Mouse (Mus musculus): Measurements from ENCODE around the gene Hmgb1.

Hmgb1 gene

GRCm38 (mm10) chr5:149099009-149099408, 85.3 kb downstream of the Hmgb1 start:
- DNase-seq, result no peak

GRCm38 (mm10) chr5:149097841-149098240, 86.4 kb downstream of the Hmgb1 start:
- no peak for DNase-seq

DNA sequence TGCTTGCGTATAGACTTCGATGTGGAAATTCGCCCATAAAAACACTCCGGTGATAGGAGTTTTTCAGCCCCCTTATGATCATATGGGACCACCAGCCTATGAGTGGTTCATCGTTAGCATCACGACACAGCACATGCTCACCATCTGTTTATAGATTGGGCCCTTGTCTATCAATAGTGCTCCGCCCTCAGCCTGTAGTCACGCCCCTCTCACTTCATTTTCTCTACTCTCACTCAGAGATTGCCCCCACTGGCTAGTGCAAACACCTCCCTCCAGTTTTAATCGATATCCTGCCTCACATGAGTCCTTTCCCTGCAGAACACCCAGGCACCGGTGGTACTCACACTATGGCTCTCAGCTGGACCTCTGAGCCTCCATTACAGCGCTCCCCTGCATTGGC, 88.0 kb downstream of the Hmgb1 start:
- no peak for DNase-seq

- no peak for DNase-seq
These were observed 91.4 kb downstream of the Hmgb1 start for GRCm38 (mm10) chr5:149092926-149093325.

- DNase-seq, result no peak
These were observed 91.8 kb downstream of the Hmgb1 start for GRCm38 (mm10) chr5:149092526-149092925.

- DNase-seq, result no peak
These were observed 93.0 kb downstream of the Hmgb1 start for GRCm38 (mm10) chr5:149091256-149091655.

DNA sequence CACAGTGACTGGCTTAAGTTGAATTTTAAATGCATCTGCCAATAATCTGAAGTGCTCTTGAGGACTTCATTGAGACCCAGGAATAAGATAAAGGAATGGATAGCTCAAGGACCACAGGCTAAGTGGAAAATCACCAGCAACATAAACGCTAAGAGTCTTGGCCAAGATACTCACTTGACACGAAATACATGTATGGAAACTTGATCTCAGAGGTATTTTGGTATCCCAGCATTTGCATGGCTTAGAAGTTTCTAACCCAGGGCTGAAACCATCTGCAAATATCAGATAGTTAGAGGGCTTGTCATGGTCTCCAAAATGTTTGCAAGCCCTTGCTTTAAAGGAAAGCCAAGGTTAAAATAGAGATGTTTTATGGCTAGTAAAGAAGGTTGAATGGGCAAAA, 94.4 kb downstream of the Hmgb1 start:
- no peak for DNase-seq

GRCm38 (mm10) chr5:149089456-149089855, 94.8 kb downstream of the Hmgb1 start:
- DNase-seq, result no peak

DNA sequence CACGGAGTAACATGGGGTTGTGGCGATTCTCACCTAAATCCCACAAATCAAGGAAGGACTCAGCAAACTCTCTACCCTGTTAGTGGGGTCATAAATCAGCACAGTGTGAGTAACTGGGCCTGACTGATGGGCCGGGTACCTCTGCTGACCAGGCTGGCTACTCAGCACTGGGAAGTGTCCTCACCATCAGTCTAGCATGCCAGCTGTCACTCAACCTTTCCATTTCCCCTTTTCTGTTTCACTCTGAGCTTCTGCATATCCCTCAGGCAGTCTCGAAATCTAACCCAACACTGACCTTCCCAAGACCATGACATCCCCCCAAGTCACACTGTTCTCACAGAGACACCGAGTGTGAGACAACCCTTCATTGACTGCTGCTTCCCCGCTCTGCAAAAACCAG, 95.4 kb downstream of the Hmgb1 start:
- DNase-seq, result no peak

GRCm38 (mm10) chr5:149088149-149088548, 96.1 kb downstream of the Hmgb1 start:
- DNase-seq, result no peak

DNA sequence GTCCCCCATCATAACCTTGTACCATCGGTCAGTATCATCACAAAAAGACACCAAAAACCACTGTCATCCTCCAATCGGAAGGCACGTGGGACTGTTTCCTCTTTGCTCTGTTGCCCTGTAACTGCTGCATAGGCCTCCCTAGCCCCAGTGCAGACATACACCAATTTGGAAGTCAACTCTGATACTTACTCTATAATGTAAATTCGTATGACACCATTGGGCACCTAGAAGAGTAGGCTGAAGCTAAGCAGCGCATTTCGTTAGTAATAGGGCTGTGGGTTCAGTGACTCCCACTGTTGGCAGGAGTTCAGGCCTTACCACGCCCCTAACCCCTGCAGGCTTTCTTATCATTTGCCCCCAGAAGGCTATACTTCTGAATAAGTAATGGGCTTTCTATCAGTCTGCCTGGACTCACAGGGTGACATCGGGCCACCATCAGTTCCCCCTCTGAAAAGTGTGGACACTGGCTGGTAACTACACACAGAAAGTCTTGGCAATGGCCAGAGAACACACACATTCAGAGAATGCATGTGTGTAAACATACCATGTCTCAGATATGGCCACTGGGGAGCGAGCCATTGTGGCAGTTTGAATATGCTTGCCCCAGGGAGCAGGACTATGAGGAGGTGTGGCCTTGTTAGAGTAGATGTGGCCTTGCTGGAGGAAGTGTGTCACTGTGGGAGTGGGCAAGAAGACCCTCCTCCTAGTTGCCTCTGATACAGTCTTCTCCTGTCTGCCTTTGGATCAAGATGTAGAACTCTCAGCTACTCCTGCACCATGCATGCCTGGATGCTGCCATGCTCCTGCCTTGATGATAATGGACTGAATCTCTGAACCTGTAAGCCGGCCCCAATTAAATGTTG, 97.7 kb downstream of the Hmgb1 start:
- DNase-seq, result peak; percentile 74

GRCm38 (mm10) chr5:149080466-149080865, 103.8 kb downstream of the Hmgb1 start:
- DNase-seq, result no peak

GRCm38 (mm10) chr5:149079758-149080150, 104.5 kb downstream of the Hmgb1 start:
- no peak for DNase-seq

DNA sequence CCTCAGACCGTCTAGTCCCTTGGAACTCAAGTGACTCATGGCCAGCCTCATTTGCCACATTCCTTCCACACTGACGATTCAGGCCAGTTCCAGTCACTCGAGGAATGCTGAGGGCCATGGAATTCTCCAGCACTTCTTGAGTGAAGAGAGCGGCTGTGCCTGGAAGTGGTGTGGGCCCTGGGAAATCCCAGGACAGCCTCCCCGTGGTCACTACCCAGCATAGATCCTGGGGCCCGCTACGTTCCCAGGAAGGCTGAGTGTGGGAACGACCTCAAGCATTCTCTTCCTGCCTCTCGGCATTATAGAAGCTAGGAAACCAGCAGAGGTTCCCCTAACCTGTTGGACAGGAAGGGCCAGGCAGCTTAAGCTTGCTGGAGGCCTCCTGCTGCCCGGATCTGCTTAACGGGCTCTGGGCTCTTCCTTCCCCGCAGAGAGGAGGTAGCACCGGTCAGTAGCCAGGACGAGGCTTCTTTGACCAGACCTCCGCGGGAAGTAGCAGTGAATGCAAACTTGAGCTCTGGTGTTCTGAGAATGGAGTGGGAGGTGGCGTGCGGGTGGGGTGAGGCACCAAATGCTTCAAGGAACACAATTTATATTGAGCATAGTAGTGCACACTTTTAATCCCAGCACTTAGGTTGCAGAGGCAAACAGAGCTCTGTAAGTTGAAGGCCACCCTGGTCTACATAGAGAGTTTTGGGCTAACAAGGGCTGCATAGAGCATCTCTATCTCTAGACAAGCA, 105.1 kb downstream of the Hmgb1 start:
- no peak for DNase-seq

DNA sequence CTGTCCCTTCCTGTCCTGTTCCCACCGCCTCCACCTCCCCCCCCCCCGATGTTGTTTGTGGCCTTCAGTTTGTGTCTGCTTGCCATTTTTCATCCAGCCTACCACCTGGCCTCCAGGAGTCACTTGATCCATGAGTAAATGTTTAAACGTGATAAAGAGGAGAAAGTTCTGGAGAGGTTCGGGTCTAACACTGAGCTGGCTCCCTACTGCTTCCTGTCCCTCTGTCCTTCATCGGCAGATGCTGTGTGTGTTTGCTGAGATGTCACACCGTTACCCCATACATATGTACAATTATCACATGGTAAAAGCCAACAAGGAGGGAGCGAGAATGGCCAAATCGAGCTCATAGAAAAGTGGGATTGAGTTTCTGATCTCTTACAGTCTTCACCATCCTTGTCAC, 107.2 kb downstream of the Hmgb1 start:
- no peak for DNase-seq

- no peak for DNase-seq
These were observed 112.7 kb downstream of the Hmgb1 start for GRCm38 (mm10) chr5:149071546-149071945.

GRCm38 (mm10) chr5:149068745-149069144, 115.5 kb downstream of the Hmgb1 start:
- no peak for DNase-seq

DNA sequence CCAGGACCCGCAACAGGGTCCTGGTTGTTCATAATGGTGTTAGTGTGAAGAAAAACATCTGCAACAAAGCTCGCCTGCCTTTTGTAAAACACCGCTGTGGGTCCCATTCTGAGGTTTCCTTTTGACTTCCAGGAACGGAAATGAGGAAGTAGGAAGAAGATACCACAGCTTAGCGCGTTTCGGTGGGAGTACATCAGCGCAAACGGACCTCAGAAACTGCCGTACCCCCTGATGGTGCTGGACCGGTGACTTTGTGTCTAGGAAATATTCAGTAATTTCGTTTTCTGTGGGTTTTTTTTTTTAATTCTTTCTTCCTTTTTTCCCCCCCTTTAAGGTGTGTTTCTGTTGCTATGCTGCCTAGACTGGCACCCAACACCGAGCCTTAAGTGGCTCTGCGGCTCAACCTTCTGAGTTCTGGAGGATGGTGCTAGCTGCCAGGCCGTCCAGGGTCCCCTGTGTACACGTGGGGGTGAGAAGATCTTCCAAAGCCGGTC, 116.0 kb downstream of the Hmgb1 start:
- no peak for DNase-seq

- DNase-seq, result no peak
These were observed 116.8 kb downstream of the Hmgb1 start for GRCm38 (mm10) chr5:149067501-149067961.

GRCm38 (mm10) chr5:149062833-149063232, 121.5 kb downstream of the Hmgb1 start:
- no peak for DNase-seq

DNA sequence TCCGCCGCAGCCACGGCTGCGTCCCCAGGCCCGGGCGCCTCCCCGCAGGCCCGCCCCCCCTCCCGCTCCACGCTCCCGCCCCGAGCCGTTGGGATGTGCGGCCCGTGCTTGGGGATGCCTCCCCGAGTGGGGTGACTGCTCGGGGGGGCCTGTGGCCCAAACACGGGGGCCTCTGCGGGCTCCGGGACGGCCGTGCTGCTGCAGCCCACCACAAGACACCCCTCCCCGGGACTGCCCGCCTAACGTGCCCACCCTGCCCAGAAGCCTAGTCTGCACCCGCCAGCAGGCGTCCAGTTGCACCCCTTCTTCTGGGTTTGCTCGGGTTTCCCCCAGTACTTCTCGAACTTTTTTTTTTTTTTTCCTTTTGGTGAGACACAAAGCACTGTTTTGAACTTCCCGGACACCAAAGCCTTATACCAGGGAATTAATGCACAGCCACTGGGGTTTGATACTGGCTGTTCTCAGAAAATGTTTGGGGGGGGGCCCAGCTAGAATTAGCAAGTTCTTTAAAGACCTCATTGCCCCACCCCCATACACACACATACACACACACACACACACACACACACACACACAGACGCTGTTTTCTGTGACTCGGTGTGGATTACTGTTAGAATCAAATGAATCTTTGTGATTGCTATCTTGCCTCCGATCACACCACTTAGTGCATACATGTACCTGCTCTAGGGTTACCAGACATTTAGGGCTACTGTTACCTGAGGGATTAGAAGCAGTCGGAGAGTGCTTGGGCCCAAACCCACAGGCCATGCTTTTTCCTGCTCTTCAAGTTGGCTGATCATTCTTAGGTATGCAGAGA, 130.7 kb downstream of the Hmgb1 start:
- no peak for DNase-seq

DNA sequence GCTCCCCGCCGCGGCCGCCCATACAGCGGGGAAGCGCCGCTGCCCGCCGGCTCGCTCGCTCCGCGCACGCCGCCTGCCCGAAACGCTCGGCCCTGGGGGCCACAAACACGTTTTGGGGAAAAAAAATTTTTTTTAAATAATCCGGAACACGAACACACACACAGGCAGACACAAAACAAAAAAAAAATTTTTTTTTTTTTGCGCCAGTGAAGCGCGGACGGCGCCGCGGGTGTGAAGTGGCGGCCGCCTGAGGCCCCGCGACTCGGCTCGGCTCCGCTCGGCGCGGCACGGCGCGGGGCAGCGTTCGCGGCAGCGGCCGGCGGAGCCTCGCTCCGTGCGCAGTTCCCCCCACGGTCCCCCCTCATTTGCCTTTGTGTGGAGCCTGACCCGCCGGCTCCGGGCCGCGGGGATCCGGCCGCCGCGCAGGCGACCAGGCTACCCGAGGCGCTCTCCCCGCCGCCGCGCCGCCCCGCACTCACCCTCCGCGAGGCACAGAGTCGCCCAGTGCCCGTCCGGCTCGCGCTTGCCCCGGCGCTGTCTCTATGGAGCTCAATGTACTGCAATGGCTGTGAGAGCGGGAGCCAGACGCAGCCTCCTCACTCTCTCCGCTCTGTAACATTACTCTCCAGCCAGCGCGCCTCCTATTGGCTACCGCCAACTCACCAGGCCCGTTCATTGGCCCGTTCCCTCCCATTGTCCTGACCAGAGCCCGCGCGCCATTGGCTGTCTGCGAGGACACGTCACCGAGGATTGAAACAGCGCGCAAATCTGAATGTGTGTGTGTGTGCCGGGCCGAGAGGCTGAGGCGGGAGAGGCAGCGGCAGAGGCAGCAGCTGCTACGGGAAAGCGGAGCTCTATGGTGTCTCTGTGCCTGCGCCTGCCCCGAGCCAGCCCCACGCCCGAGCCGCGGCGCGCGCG, 131.6 kb downstream of the Hmgb1 start:
- peak; percentile 99 for DNase-seq
